Mouse (Mus musculus) cerebellum, adult 2 months (tissue): ENCODE measurements around the gene Ap5s1.

Source experiments
- CTCF ChIP-seq: fragments of 200-500 bp; IDR thresholded peaks from 2 replicates; pipeline ENCODE4 v1.5.1; 2011; ENCODE audit warnings: low read depth, mild to moderate bottlenecking, control low read depth, low read length, moderate library complexity, borderline replicate concordance; ENCODE audit not compliant: insufficient read depth
- POLR2A ChIP-seq: fragments of 200-500 bp; IDR thresholded peaks from 2 replicates; pipeline ENCODE4 v1.6.1; 2011; ENCODE audit warnings: low read length, control low read depth, borderline replicate concordance; ENCODE audit not compliant: insufficient read depth

DNA sequence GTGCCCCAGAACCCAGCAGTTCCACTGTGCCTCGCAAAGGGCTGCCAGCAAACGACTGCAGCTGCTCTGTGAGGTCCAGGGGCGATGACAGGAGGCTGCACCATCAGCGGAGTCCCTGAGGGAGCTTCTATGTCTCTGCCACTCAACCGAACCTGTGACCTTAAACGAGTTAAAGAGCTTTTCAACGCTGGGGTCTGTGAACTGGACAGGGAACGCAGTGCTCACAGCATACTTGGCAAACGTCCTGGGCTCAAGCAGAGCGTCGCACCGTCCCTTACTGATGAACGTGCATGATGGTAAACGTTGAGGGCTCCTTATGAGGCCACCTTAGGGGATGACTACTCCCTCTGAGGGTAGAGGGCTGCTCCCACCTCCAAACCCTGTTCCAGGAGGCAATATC, 20.5 kb upstream of the Ap5s1 start:
- TF ChIP-seq CTCF (no peak), POLR2A (no peak)
